Mouse (Mus musculus): ENCODE data around the gene Trafd1. TPM values are rescaled to one million over a fixed set of nuclear protein-coding genes. Genes with fewer than 3 reads are reported as not detected.

The Trafd1 gene
- total and polyA plus RNA-seq, 2 experiments from 2014 or later, result 98.2 to 119 TPM

GRCm38 (mm10) chr5:121389691-121390090, 4.3 kb upstream of the Trafd1 start:
- Histone ChIP-seq H3K9me3 (ENCODE audit: low read length) (no peaks in the 10 kb centered on the region), H3K4me2 (ENCODE audit: low read depth, low read length, poor library complexity, severe bottlenecking) (no peak overlapping the region), H3K4me1 (ENCODE audit: insufficient read depth, low read length) (0 out of 2 replicates have a peak, but pooled peaks cover 2% of the 10 kb centered on the region), H3K27me3 (ENCODE audit: insufficient read depth, low read length) (no peaks in the 10 kb centered on the region), H3K27ac (ENCODE audit: low read depth, low read length) (no peak overlapping the region), H3K4me3 (ENCODE audit: low read depth, low read length) (no peak overlapping the region), H3K9ac (replicated peaks; ENCODE audit: low read length, poor library complexity, severe bottlenecking) (no peak overlapping the region), H3K36me3 (ENCODE audit: insufficient read depth, low read length) (no peaks in the 10 kb centered on the region)
- no peak for ATAC-seq (ENCODE audit: low FRiP score)
- no peak for TF ChIP-seq CTCF (IDR thresholded peaks at IDR 0.05)
- no peak for DNase-seq (ENCODE audit: low spot score)

GRCm38 (mm10) chr5:121389106-121389505, 3.7 kb upstream of the Trafd1 start:
- peak; percentile 11 for DNase-seq (ENCODE audit: low spot score)
- no peak for TF ChIP-seq CTCF (IDR thresholded peaks at IDR 0.05)
- ATAC-seq (ENCODE audit: low FRiP score), result no peak
- H3K36me3 ChIP-seq (ENCODE audit: insufficient read depth, low read length), result no peaks in the 10 kb centered on the region
- H3K27me3 ChIP-seq (ENCODE audit: insufficient read depth, low read length), result no peaks in the 10 kb centered on the region
- no peak overlapping the region for H3K4me3 ChIP-seq (ENCODE audit: low read depth, low read length)
- H3K9ac ChIP-seq (replicated peaks; ENCODE audit: low read length, poor library complexity, severe bottlenecking), result no peak overlapping the region
- H3K9me3 ChIP-seq (ENCODE audit: low read length), result no peaks in the 10 kb centered on the region
- no peak overlapping the region for H3K27ac ChIP-seq (ENCODE audit: low read depth, low read length)
- WGBS, result 42% methylated on average over 7 of the region's 7 CpGs
- H3K4me1 ChIP-seq (ENCODE audit: insufficient read depth, low read length), result 0 out of 2 replicates have a peak, but pooled peaks cover 2% of the 10 kb centered on the region
- no peak overlapping the region for H3K4me2 ChIP-seq (ENCODE audit: low read depth, low read length, poor library complexity, severe bottlenecking)

DNA sequence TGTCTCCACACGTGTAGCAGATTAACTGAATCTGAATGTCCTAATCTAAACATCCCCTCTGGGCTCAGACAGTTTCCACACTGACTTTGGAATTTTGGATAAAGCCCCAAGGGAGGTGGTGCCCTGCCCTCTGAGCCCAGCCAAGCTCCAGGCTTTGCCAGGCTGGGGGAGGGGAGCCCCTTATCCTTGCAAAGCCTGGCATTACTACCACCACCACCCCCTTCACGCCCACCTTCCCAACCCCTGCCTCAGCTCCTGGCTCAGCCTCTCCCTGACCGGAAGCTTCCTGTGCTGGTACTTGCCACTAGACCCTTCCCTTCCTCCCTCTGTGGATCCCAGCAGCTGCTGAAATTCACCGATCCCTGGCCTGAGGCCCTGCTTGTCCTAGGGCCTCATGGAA, 1.7 kb upstream of the Trafd1 start:
- no peak for TF ChIP-seq CTCF (IDR thresholded peaks at IDR 0.05)

GRCm38 (mm10) chr5:121386120-121386909, 883 bp upstream of the Trafd1 start:
- Histone ChIP-seq H3K36me3 (ENCODE audit: insufficient read depth, low read length) (0 out of 2 replicates have a peak, but pooled peaks cover 5% of the 10 kb centered on the region), H3K27ac (ENCODE audit: low read depth, low read length) (peak overlapping the region; percentile 85), H3K4me1 (ENCODE audit: insufficient read depth, low read length) (0 out of 2 replicates have a peak, but pooled peaks cover 2% of the 10 kb centered on the region), H3K9me3 (ENCODE audit: low read length) (no peaks in the 10 kb centered on the region), H3K4me3 (ENCODE audit: low read depth, low read length) (peak overlapping the region; percentile 75), H3K9ac (replicated peaks; ENCODE audit: low read length, poor library complexity, severe bottlenecking) (peak overlapping the region; percentile 87; the same call in 1 of the 2 replicates), H3K4me2 (ENCODE audit: low read depth, low read length, poor library complexity, severe bottlenecking) (peak overlapping the region; percentile 57), H3K27me3 (ENCODE audit: insufficient read depth, low read length) (no peaks in the 10 kb centered on the region)
- WGBS, result 33% methylated on average over 22 of the region's 22 CpGs
- peak; percentile 2 for DNase-seq (ENCODE audit: low spot score)
- ATAC-seq (ENCODE audit: low FRiP score), result peak; percentile 7; the same call in 1 of the 2 replicates
- no peak for TF ChIP-seq CTCF (IDR thresholded peaks at IDR 0.05)

More for the DNA sequence above, 1.7 kb upstream of the Trafd1 start:
- no peak overlapping the region for H3K4me2 ChIP-seq (ENCODE audit: low read depth, low read length, poor library complexity, severe bottlenecking)
- no peak overlapping the region for H3K9ac ChIP-seq (replicated peaks; ENCODE audit: low read length, poor library complexity, severe bottlenecking)
- H3K9me3 ChIP-seq (ENCODE audit: low read length), result no peaks in the 10 kb centered on the region
- ATAC-seq (ENCODE audit: low FRiP score) (no peak), DNase-seq (ENCODE audit: low spot score) (no peak)
- no peak overlapping the region for H3K4me3 ChIP-seq (ENCODE audit: low read depth, low read length)
- H3K36me3 ChIP-seq (ENCODE audit: insufficient read depth, low read length), result 0 out of 2 replicates have a peak, but pooled peaks cover 5% of the 10 kb centered on the region
- H3K27me3 ChIP-seq (ENCODE audit: insufficient read depth, low read length), result no peaks in the 10 kb centered on the region
- 61% methylated on average over 4 of the region's 4 CpGs for WGBS
- 0 out of 2 replicates have a peak, but pooled peaks cover 2% of the 10 kb centered on the region for H3K4me1 ChIP-seq (ENCODE audit: insufficient read depth, low read length)
- H3K27ac ChIP-seq (ENCODE audit: low read depth, low read length), result no peak overlapping the region

DNA sequence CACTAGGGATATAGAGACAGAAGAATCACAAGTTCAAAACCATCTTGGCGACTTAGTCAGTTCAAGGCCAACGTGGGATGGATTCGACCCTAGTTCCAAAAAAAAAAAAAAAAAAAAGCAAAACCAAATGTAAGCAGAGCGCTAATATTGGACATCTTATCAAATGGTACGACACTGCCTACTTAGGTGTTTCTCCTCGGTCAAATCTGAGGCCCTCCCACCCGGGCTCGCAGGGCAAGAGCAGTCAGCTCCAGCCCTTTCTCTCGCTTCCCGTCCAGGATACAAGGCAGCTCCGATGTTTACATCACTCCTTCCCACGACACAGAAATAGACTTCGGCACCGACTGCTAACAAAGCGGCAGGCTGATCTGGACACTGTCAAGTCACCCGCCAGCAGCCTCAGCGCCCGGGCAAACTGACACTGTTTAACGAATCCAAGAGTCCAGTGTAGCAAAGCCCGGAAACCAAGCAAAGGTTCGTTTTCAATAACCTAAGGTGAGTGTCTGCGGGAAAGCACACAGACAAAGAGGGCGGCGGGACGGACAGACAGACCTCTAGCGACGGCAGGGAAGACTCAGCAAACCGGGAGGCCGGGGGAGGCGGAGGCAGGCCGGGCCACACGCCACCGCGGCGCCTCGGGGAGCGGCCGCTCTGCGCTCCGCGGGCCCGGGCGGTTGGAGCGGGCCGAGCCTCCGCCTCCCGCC, 523 bp downstream of the Trafd1 start:
- no peaks in the 10 kb centered on the region for H3K9me3 ChIP-seq (ENCODE audit: low read length)
- 2% methylated on average over 46 of the region's 47 CpGs for WGBS
- ATAC-seq (ENCODE audit: low FRiP score), result peak; percentile 50
- peaks cover 13% of the 10 kb centered on the region for H3K36me3 ChIP-seq (ENCODE audit: insufficient read depth, low read length)
- H3K4me2 ChIP-seq (ENCODE audit: low read depth, low read length, poor library complexity, severe bottlenecking), result peak overlapping the region; percentile 57
- peak overlapping the region; percentile 87 for H3K9ac ChIP-seq (replicated peaks; ENCODE audit: low read length, poor library complexity, severe bottlenecking)
- no peaks in the 10 kb centered on the region for H3K27me3 ChIP-seq (ENCODE audit: insufficient read depth, low read length)
- TF ChIP-seq CTCF (IDR thresholded peaks at IDR 0.05), result no peak
- peak; percentile 64 for DNase-seq (ENCODE audit: low spot score)
- peak overlapping the region; percentile 85 for H3K27ac ChIP-seq (ENCODE audit: low read depth, low read length)
- peak overlapping the region; percentile 75 for H3K4me3 ChIP-seq (ENCODE audit: low read depth, low read length)
- H3K4me1 ChIP-seq (ENCODE audit: insufficient read depth, low read length), result 0 out of 2 replicates have a peak, but pooled peaks cover 2% of the 10 kb centered on the region
